Mouse (Mus musculus) heart, adult 2 months (tissue): ENCODE results near the gene Apbb1.

ENCODE experiments used
- CTCF ChIP-seq: fragments of 200-600 bp; IDR thresholded peaks from 2 replicates; pipeline ENCODE4 v1.8.1; 2022; ENCODE audit warnings: antibody characterized with exemption, mild to moderate bottlenecking, moderate library complexity
- EP300 ChIP-seq: fragments of 200-500 bp; IDR thresholded peaks from 2 replicates; pipeline ENCODE4 v1.6.1; 2011; ENCODE audit warnings: low read depth, low read length, control low read depth; ENCODE audit not compliant: insufficient read depth
- POLR2A ChIP-seq: fragments of 200-500 bp; IDR thresholded peaks from 2 replicates; pipeline ENCODE4 v1.6.1; 2011; ENCODE audit warnings: mild to moderate bottlenecking, low read depth, low read length, control low read depth; ENCODE audit not compliant: insufficient read depth

DNA sequence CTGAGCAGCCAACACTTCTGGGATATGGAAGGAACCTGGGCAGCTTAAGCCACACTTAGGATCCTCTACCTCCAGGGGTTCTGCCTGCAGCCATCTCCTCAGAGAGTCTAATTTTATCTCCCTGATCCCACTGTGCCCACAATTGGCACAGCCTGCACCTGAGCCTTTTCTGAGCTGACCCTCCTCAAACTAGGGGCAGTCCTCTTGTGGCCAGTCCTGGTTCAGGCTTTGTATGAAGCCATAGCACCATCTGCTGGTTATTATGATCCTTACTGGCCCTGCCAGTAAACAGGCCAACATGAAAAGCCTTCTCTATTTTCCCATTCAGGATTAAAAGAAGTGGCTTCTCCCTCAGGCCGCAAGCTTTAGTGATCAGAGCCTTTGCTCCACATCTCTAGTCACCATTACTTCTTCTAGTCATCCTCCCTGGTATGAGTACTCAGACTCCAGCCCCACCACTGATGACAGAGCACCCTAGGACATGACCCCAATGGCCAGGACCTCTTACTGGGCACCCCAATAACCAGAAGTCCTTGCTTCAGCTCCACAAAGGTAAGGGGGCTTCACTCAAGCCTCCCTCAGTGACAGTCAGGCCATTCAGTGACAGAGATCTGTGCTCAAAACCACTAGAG lies 54.0 kb downstream of the Apbb1 start:
- TF ChIP-seq CTCF (peak; percentile 77), POLR2A (no peak), EP300 (no peak)
